Mouse (Mus musculus): ENCODE data around the gene Tmem63b. TPM values are rescaled to one million over a fixed set of nuclear protein-coding genes. Genes with fewer than 3 reads are reported as not detected.

Gene Tmem63b
- polyA plus RNA-seq, 1 experiment from 2014 or later, result 114 TPM

DNA sequence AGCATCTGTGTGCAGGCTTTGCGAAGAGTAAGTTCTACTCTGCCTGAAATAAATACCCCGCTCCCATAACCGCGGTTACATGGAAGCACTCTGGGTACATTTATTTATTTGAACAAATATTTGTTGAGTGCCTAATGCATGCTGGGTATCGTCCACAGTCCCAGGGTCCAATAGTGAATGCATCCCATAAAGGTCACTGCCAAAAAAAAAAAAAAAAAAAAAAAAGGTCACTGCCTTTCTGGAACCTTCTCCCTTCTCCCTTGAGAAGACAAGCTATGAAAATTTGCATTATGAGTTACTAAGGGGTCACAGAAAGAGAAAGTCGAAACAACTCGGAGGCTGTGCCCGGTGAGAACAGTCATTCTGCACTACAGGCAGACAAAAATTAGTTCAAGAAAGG, 44.7 kb downstream of the Tmem63b start:
- H3K4me2 ChIP-seq (replicated peaks), result no peak overlapping the region
- no peak overlapping the region for H3K9ac ChIP-seq
- H3K4me1 ChIP-seq (replicated peaks; ENCODE audit: control insufficient read depth, insufficient read depth, low read length), result no peaks in the 10 kb centered on the region
- ATAC-seq (ENCODE audit: low FRiP score) (no peak), DNase-seq (ENCODE audit: low spot score) (no peak)
- H3K9me3 ChIP-seq (ENCODE audit: control insufficient read depth, low read length), result no peaks in the 10 kb centered on the region
- no peak overlapping the region for H3K27ac ChIP-seq
- no peaks in the 10 kb centered on the region for H3K27me3 ChIP-seq (ENCODE audit: control insufficient read depth, insufficient read depth, low read length)
- 93% methylated on average over 8 of the region's 8 CpGs for WGBS
- no peaks in the 10 kb centered on the region for H3K36me3 ChIP-seq (replicated peaks; ENCODE audit: control insufficient read depth, insufficient read depth)
- H3K4me3 ChIP-seq (replicated peaks; ENCODE audit: low read length), result no peak overlapping the region

GRCm38 (mm10) chr17:45638596-45639295, 48.0 kb downstream of the Tmem63b start:
- no peaks in the 10 kb centered on the region for H3K36me3 ChIP-seq (replicated peaks; ENCODE audit: control insufficient read depth, insufficient read depth)
- H3K9ac ChIP-seq, result no peak overlapping the region
- ATAC-seq (ENCODE audit: low FRiP score) (no peak), DNase-seq (ENCODE audit: low spot score) (no peak)
- H3K9me3 ChIP-seq (ENCODE audit: control insufficient read depth, low read length), result no peaks in the 10 kb centered on the region
- H3K27me3 ChIP-seq (ENCODE audit: control insufficient read depth, insufficient read depth, low read length), result no peaks in the 10 kb centered on the region
- no peak overlapping the region for H3K4me2 ChIP-seq (replicated peaks)
- WGBS, result 80% methylated on average over 16 of the region's 16 CpGs
- H3K27ac ChIP-seq, result no peak overlapping the region
- no peaks in the 10 kb centered on the region for H3K4me1 ChIP-seq (replicated peaks; ENCODE audit: control insufficient read depth, insufficient read depth, low read length)
- no peak overlapping the region for H3K4me3 ChIP-seq (replicated peaks; ENCODE audit: low read length)

GRCm38 (mm10) chr17:45634033-45634432, 52.7 kb downstream of the Tmem63b start:
- H3K27me3 ChIP-seq (ENCODE audit: control insufficient read depth, insufficient read depth, low read length), result no peaks in the 10 kb centered on the region
- no peak overlapping the region for H3K27ac ChIP-seq
- no peak overlapping the region for H3K9ac ChIP-seq
- ATAC-seq (ENCODE audit: low FRiP score) (no peak), DNase-seq (ENCODE audit: low spot score) (no peak)
- 88% methylated on average over 5 of the region's 5 CpGs for WGBS
- no peak overlapping the region for H3K4me3 ChIP-seq (replicated peaks; ENCODE audit: low read length)
- H3K4me1 ChIP-seq (replicated peaks; ENCODE audit: control insufficient read depth, insufficient read depth, low read length), result peaks cover 10% of the 10 kb centered on the region
- no peaks in the 10 kb centered on the region for H3K9me3 ChIP-seq (ENCODE audit: control insufficient read depth, low read length)
- no peaks in the 10 kb centered on the region for H3K36me3 ChIP-seq (replicated peaks; ENCODE audit: control insufficient read depth, insufficient read depth)
- no peak overlapping the region for H3K4me2 ChIP-seq (replicated peaks)

- H3K4me1 ChIP-seq (replicated peaks; ENCODE audit: control insufficient read depth, insufficient read depth, low read length), result peaks cover 10% of the 10 kb centered on the region
- DNase-seq (ENCODE audit: low spot score) (no peak), ATAC-seq (ENCODE audit: low FRiP score) (no peak)
- H3K36me3 ChIP-seq (replicated peaks; ENCODE audit: control insufficient read depth, insufficient read depth), result no peaks in the 10 kb centered on the region
- no peaks in the 10 kb centered on the region for H3K27me3 ChIP-seq (ENCODE audit: control insufficient read depth, insufficient read depth, low read length)
- no peak overlapping the region for H3K4me2 ChIP-seq (replicated peaks)
- H3K9ac ChIP-seq, result no peak overlapping the region
- no peaks in the 10 kb centered on the region for H3K9me3 ChIP-seq (ENCODE audit: control insufficient read depth, low read length)
- no peak overlapping the region for H3K27ac ChIP-seq
- WGBS, result 85% methylated on average over 6 of the region's 6 CpGs
- no peak overlapping the region for H3K4me3 ChIP-seq (replicated peaks; ENCODE audit: low read length)
Observed at GRCm38 (mm10) chr17:45631940-45632339, 54.8 kb downstream of the Tmem63b start.

DNA sequence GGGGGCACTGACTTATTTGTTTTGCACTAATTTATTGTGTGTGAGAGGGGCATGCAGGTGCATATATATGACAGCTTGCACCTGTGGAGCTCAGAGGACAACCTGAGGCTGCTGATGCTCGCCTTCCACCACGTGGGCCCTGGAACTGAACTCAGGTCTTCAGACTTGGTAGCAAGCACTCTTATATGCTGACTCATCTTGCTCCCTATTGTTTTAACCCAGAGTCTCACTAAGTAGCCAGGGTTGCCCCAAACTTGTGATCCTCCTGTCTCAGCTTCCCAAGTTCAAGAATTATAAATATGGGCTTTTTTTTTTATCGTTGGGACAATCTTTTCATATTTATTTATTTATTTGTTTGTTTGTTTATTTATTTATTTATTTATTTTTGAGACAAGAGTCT, 55.7 kb downstream of the Tmem63b start:
- WGBS, result 50% methylated on average over 3 of the region's 3 CpGs
- Histone ChIP-seq H3K27ac (peak overlapping the region; percentile 83; the same call in 1 of the 2 replicates), H3K4me2 (replicated peaks) (peak overlapping the region; percentile 91), H3K4me3 (replicated peaks; ENCODE audit: low read length) (peak overlapping the region; percentile 42; the same call in 1 of the 2 replicates), H3K9me3 (ENCODE audit: control insufficient read depth, low read length) (no peaks in the 10 kb centered on the region), H3K27me3 (ENCODE audit: control insufficient read depth, insufficient read depth, low read length) (no peaks in the 10 kb centered on the region), H3K4me1 (replicated peaks; ENCODE audit: control insufficient read depth, insufficient read depth, low read length) (peaks cover 10% of the 10 kb centered on the region), H3K9ac (peak overlapping the region; percentile 61), H3K36me3 (replicated peaks; ENCODE audit: control insufficient read depth, insufficient read depth) (no peaks in the 10 kb centered on the region)
- DNase-seq (ENCODE audit: low spot score) (no peak), ATAC-seq (ENCODE audit: low FRiP score) (no peak)

DNA sequence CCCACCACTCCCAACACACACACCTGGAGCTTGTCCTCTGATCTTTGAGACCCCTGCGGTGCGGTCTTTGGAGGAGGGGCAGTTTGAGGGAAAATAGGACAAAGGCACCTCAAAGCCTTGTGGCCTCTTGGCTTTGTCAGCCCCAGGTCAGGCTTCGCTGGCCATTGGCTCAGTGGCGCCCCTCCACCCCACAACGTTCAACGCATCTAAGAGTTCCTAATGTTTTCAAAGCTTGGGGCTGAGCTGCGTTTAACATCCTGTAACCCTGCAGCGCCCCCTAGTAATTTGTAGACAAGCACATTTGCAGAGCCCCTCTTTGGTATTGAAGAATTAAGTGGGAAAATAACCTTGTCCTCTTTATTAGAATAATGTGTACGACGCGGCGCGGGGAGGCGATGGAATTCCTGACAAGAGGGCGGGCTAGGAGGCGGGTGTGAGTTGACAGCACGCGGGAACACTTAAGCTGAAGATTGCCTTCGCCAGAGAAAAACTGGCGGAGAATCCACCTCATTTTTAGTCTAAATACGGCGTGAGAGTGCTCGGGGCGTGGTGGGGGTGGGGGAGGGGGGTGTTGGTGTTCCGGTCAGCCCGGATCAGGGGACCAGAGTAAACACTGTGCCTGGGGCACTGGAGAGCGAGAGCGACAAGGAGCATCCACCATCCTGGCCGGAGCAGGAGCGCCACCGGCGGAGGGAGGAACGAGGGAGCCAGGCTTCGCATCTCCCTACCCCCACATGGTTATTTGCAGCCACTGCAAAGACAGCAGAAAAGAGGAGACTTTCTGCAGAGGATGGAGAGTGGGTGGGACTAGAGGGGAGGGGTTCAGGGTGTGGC, 56.6 kb downstream of the Tmem63b start:
- WGBS, result 3% methylated on average over 34 of the region's 34 CpGs

DNA sequence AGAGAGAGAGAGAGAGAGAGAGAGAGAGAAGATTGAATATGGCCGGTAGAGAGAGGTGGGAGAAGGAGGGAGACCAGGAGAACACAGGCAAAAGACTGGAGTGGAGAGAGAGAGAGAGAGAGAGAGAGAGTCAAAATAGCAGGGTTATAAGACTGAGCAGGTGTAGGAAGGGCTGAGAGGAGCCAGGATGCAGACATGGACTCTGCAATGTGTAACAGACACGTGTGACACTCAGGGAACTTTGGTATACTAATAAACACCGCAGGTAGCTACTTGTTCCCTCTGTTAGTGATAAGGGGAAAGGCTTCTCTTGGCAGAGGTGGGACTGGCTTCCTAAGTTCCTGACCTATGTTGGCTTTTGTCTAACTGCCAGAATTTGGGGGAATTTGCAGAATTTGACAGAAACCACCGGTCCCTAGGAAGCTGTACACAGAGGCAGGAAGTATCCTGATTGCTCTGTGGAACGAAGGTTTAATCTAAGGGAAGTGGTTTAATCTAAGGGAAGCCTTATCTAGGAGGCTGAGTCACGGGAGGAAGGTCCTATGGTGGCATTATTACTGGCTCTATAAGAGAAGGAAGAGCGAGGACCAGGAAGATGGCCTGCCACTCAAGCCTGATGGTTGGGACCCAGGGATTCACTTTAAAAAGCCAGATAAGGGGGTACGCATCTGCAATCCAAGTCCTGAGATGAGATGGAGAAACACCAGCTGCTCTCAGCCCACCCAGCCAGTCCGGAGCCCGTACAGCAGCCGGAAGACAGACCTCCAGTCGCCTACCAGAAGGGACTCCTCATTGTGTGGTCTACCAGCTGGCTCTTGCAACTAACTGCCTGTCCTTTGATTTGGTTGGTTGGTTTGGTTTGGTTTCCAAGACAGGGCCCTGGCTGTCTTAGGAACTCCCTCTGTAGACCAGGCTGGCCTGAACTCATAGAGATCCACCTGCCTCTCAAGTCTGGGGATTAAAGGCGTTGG, 57.5 kb downstream of the Tmem63b start:
- Histone ChIP-seq H3K4me3 (replicated peaks; ENCODE audit: low read length) (peak overlapping the region; percentile 42), H3K27ac (peak overlapping the region; percentile 83), H3K9ac (0 out of 2 replicates have a peak overlapping the region, but pooled peaks have one; percentile 61), H3K9me3 (ENCODE audit: control insufficient read depth, low read length) (no peaks in the 10 kb centered on the region), H3K4me1 (replicated peaks; ENCODE audit: control insufficient read depth, insufficient read depth, low read length) (peaks cover 10% of the 10 kb centered on the region), H3K27me3 (ENCODE audit: control insufficient read depth, insufficient read depth, low read length) (no peaks in the 10 kb centered on the region), H3K36me3 (replicated peaks; ENCODE audit: control insufficient read depth, insufficient read depth) (no peaks in the 10 kb centered on the region), H3K4me2 (replicated peaks) (peak overlapping the region; percentile 91)
- no peak for ATAC-seq (ENCODE audit: low FRiP score)
- WGBS, result 63% methylated on average over 13 of the region's 13 CpGs
- no peak for DNase-seq (ENCODE audit: low spot score)

More for the DNA sequence above, 56.6 kb downstream of the Tmem63b start:
- Histone ChIP-seq H3K36me3 (replicated peaks; ENCODE audit: control insufficient read depth, insufficient read depth) (no peaks in the 10 kb centered on the region), H3K9me3 (ENCODE audit: control insufficient read depth, low read length) (no peaks in the 10 kb centered on the region), H3K9ac (peak overlapping the region; percentile 61), H3K27me3 (ENCODE audit: control insufficient read depth, insufficient read depth, low read length) (no peaks in the 10 kb centered on the region), H3K4me1 (replicated peaks; ENCODE audit: control insufficient read depth, insufficient read depth, low read length) (peaks cover 10% of the 10 kb centered on the region), H3K4me3 (replicated peaks; ENCODE audit: low read length) (peak overlapping the region; percentile 42), H3K27ac (peak overlapping the region; percentile 83), H3K4me2 (replicated peaks) (peak overlapping the region; percentile 91)
- ATAC-seq (ENCODE audit: low FRiP score) (peak; percentile 85), DNase-seq (ENCODE audit: low spot score) (peak; percentile 78)

- Histone ChIP-seq H3K27ac (no peak overlapping the region), H3K4me2 (replicated peaks) (no peak overlapping the region), H3K4me1 (replicated peaks; ENCODE audit: control insufficient read depth, insufficient read depth, low read length) (peaks cover 10% of the 10 kb centered on the region), H3K36me3 (replicated peaks; ENCODE audit: control insufficient read depth, insufficient read depth) (no peaks in the 10 kb centered on the region), H3K9me3 (ENCODE audit: control insufficient read depth, low read length) (no peaks in the 10 kb centered on the region), H3K27me3 (ENCODE audit: control insufficient read depth, insufficient read depth, low read length) (no peaks in the 10 kb centered on the region), H3K9ac (no peak overlapping the region), H3K4me3 (replicated peaks; ENCODE audit: low read length) (no peak overlapping the region)
- whole genome bisulfite sequencing, result 17% methylated on average over 3 of the region's 3 CpGs
- ATAC-seq (ENCODE audit: low FRiP score) (no peak), DNase-seq (ENCODE audit: low spot score) (no peak)
Observed at GRCm38 (mm10) chr17:45628160-45628559, 58.5 kb downstream of the Tmem63b start.

All from hindbrain, embryonic 14.5 days (tissue).